Mouse (Mus musculus): ENCODE measurements around the gene Polr3f. TPM values are rescaled to one million over a fixed set of nuclear protein-coding genes. Genes with fewer than 3 reads are reported as not detected.

The Polr3f gene
- polyA plus RNA-seq, 1 experiment, result not detected

DNA sequence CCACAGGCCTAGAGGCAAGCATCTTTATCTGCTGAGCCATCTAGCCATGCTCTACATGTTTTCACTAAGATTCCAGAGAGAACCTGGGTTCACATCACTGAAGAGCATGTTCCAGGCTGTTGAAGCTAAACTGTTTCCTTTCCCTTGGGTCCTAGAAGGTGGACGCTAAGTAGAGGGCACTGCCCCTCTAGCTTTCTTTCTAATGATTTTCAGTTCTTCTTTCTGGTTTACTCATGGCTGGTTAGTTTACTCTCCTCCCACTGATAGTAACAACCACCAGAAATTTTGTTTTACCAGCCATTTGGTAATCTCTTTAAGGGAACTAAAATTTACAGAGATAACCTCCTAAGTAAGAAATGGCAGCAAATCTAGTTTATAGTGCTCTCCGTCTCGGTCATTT lies 26.4 kb downstream of the Polr3f start:
- Histone ChIP-seq H3K4me3 (ENCODE audit: insufficient read depth, low read depth, low read length) (no peak overlapping the region), H3K4me1 (ENCODE audit: control insufficient read depth, insufficient read depth, low read length) (no peaks in the 10 kb centered on the region), H3K27ac (ENCODE audit: insufficient read depth, low read depth, low read length) (no peak overlapping the region)
- WGBS, result 90% methylated on average over 3 of the region's 3 CpGs
- TF ChIP-seq CTCF (IDR thresholded peaks at IDR 0.05; ENCODE audit: insufficient read depth, low read depth, low read length), result no peak
- TF ChIP-seq POLR2A (IDR thresholded peaks at IDR 0.05; ENCODE audit: insufficient read depth, low read depth, low read length), result no peak

- TF ChIP-seq CTCF (IDR thresholded peaks at IDR 0.05; ENCODE audit: insufficient read depth, low read depth, low read length) (no peak), POLR2A (IDR thresholded peaks at IDR 0.05; ENCODE audit: insufficient read depth, low read depth, low read length) (no peak)
- WGBS, result 2% methylated on average over 14 of the region's 14 CpGs
- Histone ChIP-seq H3K4me3 (ENCODE audit: insufficient read depth, low read depth, low read length) (peak overlapping the region; percentile 89), H3K4me1 (ENCODE audit: control insufficient read depth, insufficient read depth, low read length) (no peaks in the 10 kb centered on the region), H3K27ac (ENCODE audit: insufficient read depth, low read depth, low read length) (peak overlapping the region; percentile 53)
Measured at GRCm38 (mm10) chr2:144555286-144555819, 27.8 kb downstream of the Polr3f start.

- TF ChIP-seq CTCF (IDR thresholded peaks at IDR 0.05; ENCODE audit: insufficient read depth, low read depth, low read length) (no peak), POLR2A (IDR thresholded peaks at IDR 0.05; ENCODE audit: insufficient read depth, low read depth, low read length) (peak; percentile 29; the same call in 1 of the 2 replicates)
- peak within 1 kb of the TSS; percentile 53 for H3K27ac ChIP-seq (ENCODE audit: insufficient read depth, low read depth, low read length)
- H3K4me1 ChIP-seq (ENCODE audit: control insufficient read depth, insufficient read depth, low read length), result no peaks in the 10 kb centered on the region
- peak within 1 kb of the TSS; percentile 89 for H3K4me3 ChIP-seq (ENCODE audit: insufficient read depth, low read depth, low read length)
- under 1% methylated on average over 44 of the region's 44 CpGs for WGBS
Measured at GRCm38 (mm10) chr2:144555820-144556552, 28.5 kb downstream of the Polr3f start, which contains the start of gene Sec23b. TSS of gene Sec23b (plus strand) at chr2:144556229.

DNA sequence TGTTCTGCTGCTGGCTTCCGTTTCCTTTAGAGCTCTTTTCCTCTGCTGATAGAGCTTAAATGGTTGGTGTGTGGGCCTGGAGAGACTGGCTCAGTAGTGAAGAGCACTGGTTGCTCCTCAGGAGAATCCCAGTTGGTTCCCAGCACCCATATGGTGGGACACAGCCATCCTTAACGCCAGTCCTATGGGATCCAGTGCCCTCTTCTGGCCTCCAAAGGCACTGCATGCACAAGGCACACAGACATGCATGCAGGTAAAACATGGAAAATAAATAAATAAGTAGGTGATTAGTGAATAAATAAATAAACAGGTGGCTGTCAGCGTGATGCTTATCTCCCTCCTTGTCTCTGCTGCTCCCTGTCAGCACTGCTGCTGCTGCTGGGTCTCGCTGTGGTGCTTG lies 61.2 kb downstream of the Polr3f start:
- TF ChIP-seq POLR2A (IDR thresholded peaks at IDR 0.05; ENCODE audit: insufficient read depth, low read depth, low read length) (no peak), CTCF (IDR thresholded peaks at IDR 0.05; ENCODE audit: insufficient read depth, low read depth, low read length) (no peak)
- Histone ChIP-seq H3K4me1 (ENCODE audit: control insufficient read depth, insufficient read depth, low read length) (no peaks in the 10 kb centered on the region), H3K4me3 (ENCODE audit: insufficient read depth, low read depth, low read length) (no peak overlapping the region), H3K27ac (ENCODE audit: insufficient read depth, low read depth, low read length) (no peak overlapping the region)
- WGBS, result 84% methylated on average over 4 of the region's 4 CpGs

Other genes starting within 250 kb of the Polr3f start
- not detected in 2 replicates for gene Ovol2, start 195.6 kb upstream of the Polr3f start, polyA plus RNA-seq (2012; ENCODE audit: insufficient read depth, insufficient read length, low replicate concordance, missing spikeins)
- gene Kat14, start 158.7 kb upstream of the Polr3f start, polyA plus RNA-seq (2012; ENCODE audit: insufficient read depth, insufficient read length, low replicate concordance, missing spikeins), result not detected in 2 replicates
- not detected in 2 replicates for gene Pet117, start 158.7 kb upstream of the Polr3f start, polyA plus RNA-seq (2012; ENCODE audit: insufficient read depth, insufficient read length, low replicate concordance, missing spikeins)
- gene Dzank1, start 304 bp upstream of the Polr3f start, polyA plus RNA-seq (2012; ENCODE audit: insufficient read depth, insufficient read length, low replicate concordance, missing spikeins), result 44.3 TPM in 1 of 2 replicates, not detected in the other
- gene Rbbp9, start 23.2 kb downstream of the Polr3f start, polyA plus RNA-seq (2012; ENCODE audit: insufficient read depth, insufficient read length, low replicate concordance, missing spikeins), result not detected in 2 replicates
- gene Sec23b, start 28.5 kb downstream of the Polr3f start, polyA plus RNA-seq (2012; ENCODE audit: insufficient read depth, insufficient read length, low replicate concordance, missing spikeins), result not detected in 2 replicates
- not detected in 2 replicates for gene Smim26, start 66.3 kb downstream of the Polr3f start, polyA plus RNA-seq (2012; ENCODE audit: insufficient read depth, insufficient read length, low replicate concordance, missing spikeins)
- gene Dtd1, start 72.2 kb downstream of the Polr3f start, polyA plus RNA-seq (2012; ENCODE audit: insufficient read depth, insufficient read length, low replicate concordance, missing spikeins), result not detected in 2 replicates

Data from olfactory bulb, adult 2 months (tissue).